Mouse (Mus musculus) MN1 (cell line): ENCODE results near the gene Ugt1a5.

Experiments
- DNase-seq: peaks from one replicate; pipeline ENCODE4 v3.0.0-alpha.2; 2016; ENCODE audit warnings: low spot score

The Ugt1a5 gene

DNA sequence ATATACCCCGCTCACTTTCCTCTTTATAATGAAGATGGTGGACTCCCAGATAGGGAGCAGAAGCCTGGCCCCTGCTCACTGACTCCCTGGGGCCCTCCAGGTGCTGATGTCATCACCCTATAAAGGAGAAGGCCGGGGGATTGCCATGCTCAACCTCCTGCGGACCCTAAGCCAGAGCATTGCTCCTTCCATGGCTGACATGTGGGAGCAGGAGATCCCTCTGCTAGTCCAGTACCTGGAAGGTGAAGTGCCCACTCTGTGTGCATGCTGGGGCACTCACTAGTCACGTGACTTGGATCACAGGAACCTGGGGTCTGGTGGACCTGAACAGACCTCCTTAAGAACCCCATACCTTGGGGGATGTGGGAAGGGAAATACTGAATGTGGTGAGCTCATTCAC, 74.8 kb downstream of the Ugt1a5 start:
- no peak for DNase-seq

DNA sequence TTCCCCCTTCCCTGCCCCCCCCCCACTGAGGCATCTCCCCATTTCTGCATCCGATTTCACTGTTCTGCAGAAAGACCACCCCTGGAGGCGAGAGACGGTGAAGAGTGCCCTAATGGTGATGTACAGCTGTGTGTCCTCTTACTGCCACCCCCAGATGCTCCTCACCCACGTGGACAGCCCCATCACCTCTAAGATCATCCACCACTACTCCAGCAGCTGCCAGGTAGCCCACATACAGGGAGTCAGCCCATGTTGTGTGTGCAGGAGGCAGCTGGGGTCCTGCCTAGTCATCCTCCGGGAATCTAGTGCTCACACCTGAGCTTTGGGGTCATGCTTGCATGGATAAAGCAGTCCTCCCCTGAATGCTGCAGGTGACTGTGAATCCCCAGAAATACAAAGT, 78.0 kb downstream of the Ugt1a5 start:
- DNase-seq, result no peak

DNA sequence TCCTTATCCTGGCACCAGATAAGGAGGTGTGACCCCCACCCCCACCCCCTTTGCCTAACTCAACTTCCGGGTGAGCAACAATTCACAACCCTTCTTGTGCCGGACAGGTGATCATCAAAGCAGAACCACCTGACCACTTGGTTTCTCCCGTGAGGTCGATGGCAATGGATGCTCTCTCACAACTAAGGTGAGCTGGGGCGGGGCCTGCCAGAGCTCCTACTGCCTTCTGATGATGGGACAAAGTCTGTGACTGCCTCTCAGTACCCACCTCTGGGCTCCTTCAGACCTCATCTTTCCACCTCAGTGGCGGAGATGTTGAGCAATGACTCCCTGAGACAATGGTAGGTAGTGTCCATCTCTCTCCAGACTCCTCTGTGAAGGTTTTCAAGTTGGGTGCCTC, 80.1 kb downstream of the Ugt1a5 start:
- DNase-seq, result no peak

DNA sequence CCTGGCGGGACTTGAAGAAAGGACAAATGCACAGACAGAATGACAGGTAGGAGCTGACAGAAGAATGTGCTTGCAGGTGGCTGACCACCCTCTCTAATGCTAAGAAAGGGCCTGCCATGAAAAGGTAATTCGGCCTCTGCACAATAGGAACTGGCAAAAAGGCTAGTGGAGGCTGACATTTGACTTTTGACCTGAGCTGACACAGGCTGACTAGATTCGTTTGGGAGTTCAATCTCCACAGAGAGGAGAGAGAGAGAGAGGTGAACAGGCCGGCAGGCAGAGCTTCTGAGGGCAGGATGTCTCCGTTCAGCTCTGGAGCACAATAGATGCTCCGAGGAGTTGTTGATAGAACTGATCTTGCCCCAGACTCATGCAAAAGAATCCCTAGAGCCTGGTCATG, 80.6 kb downstream of the Ugt1a5 start:
- DNase-seq, result no peak

DNA sequence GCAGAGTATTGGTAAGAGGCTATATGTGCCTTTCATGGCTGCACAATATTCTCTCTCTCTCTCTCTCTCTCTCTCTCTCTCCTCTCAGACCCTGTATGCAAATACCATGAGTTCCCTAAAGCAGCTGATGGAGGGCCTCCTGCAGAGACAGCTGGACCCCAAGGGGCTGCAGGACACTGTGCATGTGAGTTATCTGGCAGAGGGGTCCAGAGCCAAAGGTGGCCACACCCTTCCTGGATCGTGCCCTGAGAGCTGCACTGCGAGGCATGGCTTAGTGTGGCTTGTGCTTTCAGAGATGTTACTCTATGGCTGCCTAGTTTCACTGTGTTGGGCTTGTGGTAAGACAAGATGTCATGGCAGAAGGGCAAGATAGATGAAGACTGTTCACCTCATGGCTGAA, 81.8 kb downstream of the Ugt1a5 start:
- no peak for DNase-seq

DNA sequence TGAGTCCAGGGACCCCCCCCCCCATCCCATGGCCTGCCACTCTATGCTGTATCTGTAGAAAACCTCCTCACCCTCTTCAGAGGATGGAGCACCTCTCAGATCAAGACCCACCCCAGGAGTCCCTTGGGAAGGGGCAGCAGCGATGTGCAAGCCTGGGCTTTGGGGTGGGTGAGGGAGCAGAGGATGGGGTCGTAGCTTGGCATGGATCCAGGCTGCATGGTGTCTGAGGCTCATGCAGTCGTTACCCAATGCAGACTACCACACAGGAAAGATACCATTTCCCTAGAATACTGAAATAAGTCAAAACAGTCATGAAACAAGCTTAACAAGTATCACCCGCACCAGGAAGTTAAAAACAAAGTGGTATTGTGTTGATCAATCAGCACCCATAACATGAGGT, 82.8 kb downstream of the Ugt1a5 start:
- DNase-seq, result no peak

DNA sequence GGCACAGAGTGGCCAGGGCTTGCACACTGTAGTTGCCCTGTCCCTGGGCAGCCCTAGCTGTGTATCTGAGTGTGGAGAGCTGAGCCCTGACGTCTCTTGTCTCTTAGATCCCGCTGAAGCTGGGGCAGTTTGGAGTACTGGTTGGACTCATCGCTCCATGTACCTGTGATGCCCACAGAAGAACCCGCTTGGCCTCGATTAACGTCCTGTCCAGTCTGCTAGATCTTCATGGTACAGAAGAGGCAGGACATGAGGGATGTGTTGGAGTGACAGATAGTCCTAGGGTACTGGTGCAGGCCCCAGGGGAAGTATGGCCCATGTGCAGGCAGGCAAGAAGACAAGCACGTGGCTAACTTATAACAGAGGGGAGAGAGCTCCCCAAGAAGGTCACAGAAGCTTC, 83.8 kb downstream of the Ugt1a5 start:
- DNase-seq, result no peak

DNA sequence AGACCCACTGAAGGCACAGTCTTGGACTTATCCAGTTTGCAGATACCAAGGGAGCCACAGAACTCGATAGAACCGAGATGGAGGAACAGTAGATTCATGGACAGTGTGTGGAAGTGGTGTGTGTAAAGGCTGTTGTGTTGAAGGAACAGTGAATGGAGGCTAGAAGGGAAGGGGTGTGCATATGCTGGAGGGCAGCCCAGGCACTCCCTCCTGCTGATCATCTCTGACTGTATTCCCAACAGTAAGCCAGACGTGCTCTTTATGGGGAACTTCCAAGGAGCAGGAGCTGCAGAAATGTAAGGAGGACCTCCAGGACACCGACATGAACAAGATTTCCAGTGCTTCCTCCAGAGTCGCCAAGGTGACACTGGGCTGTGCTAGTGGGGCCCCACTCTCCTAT, 84.2 kb downstream of the Ugt1a5 start:
- DNase-seq, result no peak

DNA sequence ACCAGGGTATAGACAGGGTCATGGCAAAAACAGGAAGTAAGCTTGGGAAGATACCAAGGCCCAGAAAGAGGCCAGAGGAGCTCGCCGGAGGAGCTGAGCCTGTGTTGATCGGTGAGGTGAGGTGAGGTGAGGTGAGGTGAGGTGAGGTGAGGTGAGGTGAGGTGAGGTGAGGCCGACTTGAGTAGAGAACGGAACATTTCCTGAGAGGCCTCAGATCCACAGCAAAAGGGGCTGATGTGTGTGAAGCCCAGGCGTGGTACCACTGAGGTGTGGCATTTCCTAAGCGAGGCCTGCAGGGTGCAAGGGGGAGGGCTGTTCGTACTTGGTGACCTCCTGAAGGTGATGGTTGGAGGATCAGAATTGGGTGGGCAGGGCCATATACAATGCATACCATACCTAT, 87.3 kb downstream of the Ugt1a5 start:
- no peak for DNase-seq

DNA sequence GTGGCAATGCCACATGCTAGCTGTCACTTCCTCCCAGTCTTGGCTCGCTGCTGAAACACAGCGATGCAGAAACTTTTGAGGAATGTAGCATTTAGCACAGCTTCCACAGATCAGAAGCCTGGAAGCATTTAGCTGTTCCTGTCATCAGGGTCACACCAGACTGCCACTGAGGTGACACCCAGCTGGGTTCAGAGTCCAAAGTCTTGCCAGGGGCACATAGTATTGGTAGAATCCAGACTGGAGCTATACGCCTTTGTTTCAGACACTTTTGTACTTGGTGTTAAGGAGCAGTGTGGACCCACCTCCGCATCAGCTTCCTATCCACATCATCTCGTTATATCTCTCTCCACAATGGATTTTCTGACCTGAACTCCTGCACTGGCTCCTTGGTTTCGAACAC, 87.7 kb downstream of the Ugt1a5 start:
- DNase-seq, result no peak

DNA sequence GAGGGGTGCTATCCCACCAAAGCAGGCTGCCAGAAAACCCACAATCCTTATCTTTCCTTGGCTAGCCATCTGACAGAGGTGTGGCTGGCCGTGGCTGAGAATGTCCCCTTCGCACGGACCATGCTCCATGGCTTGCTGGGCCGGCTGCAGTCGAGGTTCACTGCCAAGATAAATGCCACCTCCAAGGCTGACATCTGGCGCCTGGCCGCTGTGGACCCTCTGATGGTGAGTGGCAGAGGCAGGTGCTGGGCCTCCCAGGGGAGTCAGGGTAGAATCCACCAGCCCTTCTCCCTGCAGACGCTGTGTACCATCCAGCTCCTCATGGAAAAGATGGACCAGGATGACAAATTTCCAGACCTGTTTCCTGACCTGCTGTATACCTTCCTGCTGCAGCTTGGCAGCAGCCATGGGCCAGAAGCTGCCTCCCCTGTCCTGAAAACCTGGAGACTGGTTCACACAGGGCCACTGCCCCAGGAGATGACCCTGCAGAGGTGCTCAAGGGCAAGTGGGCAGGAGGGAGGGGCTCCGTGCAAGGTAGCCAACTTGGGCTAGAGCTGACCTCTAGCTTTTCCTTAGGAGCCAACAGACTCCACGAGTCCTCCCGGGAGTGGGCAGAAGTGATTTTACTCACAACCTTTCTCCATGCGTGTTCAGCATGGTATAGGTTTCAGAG, 89.1 kb downstream of the Ugt1a5 start:
- peak; percentile 63 for DNase-seq

DNA sequence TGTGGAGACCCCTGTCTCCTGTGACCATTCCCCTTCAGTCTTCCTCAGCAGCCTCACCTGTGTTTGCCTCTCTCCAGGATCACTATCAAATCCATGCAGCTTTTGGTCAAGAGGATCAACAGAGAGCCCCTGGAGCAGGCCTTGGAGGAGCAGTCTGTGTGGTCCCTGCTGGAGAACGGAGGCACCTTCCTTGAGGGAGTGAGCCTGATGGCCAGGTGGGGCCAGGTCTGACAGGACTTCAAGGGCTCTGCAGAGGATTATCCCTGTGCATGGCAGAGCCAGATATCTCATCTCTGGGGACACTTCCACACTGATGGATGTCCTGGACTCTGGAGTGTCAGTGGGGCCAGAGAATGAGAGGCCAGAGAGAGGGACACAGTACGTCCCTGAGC, 89.7 kb downstream of the Ugt1a5 start:
- DNase-seq, result no peak

DNA sequence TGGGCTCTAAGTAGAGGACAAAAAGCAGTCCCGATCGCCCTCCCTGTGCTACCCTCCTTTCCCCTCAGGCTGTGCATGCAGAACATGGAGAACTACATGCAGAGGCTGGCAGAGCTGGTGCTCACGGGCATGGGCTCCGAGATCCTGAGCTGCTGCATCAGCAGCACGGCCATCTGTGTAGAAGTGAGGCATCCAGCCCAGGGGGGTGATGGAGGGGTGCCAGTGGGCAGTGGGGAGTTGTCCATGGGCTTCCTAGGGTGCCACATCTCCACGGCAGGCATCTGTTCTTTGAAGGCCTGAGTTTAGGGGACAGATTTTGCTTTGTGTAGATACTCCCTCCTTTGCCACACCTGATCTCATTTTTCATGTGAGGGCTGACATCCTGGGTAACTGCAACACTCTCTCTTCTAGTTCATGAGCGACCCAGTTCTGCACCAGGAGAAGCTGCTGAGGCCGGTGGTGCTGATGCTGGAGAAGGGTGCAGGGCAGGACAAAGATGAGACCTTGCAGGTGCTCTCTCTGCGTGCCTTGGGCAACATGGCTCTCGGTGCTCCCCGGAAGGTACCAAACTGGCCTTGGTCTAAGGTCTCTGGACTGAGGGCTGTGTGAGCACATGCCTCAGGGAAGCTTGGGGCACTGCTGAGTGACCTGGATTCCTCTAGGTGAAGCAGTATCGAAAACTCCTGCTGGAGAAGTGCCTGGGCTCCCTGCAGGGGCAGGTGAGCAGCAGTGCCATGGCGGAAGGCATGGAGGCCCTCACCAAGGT, 90.4 kb downstream of the Ugt1a5 start:
- DNase-seq, result no peak

DNA sequence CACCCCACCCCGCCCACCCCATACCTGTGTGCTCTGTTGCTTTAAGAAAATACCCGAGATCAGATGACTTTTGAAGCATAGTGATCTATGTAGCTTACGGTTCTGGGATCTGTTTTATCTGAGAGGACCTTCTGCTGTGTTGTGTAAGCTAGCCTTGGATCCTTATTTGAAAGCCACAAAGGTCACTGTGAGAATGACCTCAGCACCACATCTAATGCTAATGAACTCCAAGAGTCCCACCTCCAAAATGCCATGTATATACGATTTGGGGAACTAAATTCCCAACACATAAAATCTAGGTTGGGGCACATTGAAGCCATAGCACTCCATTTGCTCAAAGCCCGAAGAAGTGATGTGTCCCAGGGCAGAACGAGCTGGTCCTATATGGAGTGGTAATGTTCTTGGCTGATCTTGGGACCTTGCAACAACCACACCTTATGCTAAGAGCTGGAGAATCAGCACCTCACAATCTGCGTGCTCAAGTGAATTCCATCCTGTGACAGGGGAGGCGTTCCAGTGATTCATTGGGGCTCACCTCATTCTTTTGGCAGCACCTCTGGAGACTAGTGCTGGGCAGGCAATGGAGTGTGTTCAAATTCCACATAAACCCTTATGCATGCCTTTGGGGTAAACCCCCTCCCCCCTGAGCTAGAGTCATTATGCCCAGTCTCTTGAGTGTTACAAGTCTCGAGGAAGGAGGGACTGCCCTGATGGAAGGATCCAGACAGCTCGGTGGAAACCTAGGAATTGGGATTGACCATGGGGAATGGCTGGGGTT, 91.3 kb downstream of the Ugt1a5 start:
- DNase-seq, result no peak

DNA sequence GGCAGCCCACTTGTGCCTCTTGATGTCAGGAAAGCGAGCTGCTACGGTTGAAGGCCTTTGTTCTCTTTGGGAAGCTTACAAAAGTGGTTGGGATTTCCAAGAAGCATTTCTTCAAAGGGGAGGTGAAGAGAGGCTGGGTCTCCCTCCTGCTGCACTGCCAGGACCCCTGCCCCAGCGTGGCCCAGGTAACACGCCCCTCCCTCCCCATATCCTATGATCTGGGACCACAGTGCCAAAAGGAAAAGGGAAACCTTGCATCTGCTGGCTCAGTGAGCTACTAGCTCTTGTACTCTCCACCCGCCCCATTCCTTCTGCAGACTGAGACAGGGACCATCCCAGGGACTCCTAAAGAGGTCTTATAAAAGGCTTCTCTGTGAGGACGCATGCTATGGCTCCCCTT, 91.9 kb downstream of the Ugt1a5 start:
- DNase-seq, result no peak

DNA sequence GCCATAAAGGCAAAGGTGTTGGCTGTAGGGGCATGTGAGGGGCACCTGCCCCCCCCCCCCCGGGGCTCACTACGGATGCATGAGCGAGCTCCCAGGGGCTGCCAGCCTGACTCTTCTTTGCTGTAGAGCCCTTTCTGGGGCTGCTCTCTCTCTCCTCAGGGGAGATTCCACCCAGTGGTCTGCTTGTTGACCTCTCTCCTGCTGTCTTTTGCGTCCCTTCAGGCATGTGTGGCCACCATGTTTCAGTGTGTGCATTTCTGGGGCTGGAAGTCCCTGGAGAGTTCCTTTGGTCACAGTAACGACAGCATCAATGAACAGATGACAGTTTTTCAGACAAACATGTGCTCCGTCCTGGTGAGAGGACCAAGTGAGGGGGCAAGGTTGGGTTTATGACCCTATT, 92.5 kb downstream of the Ugt1a5 start:
- no peak for DNase-seq

DNA sequence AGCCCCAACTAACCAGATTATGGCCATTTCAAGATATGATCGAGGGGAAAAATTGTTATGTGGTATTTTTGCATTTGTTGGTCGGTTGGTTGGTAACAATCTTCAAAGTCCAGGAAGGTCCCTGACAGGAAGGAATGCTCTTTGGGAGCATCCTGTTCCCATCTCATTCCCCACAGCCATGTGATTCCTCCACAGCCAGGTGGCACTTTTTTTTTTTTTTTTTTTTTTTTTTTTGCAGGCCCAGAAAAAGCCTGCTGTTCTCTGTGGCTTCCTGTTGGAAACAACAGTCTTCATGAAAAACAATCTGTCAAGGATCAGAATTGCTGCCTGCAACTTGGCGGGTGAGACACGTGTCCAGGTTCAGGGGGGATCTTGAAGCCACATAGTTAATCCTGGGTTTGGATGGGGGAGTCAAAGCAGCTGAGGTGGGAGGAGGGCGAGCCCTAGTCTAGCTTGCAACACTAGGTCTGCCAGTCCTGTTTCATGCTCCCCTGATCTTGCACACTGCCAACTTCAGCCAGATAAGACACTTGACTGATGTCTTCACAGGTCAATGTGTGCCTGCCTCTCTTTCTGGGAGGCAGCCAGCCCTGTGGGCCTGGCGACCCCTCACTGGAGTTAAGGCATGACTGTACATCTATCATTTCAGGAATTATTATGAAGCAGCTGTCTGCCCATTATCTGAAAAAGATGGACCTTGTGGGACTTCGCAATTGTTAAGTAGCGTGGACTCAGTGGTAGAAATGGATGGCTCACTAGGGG, 93.2 kb downstream of the Ugt1a5 start:
- no peak for DNase-seq

DNA sequence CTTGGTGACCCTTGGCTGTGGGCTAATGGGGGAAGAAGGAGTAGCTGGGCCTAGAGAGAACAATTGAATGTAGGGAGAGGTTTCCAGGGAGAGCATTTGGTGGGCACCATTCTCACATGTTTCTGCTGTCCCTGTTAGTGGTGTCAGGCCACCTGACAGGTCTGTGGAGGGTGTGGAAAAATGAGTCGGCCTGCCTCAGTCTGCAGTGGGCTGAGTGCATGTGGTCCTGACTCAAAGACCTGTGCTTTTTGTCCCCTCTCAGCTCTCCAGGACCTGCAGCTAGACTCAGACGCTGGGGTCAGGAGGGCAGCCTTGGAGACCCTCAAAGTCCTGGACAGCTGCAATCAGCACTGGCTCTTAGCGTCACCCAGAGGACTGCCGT, 93.8 kb downstream of the Ugt1a5 start:
- DNase-seq, result no peak

DNA sequence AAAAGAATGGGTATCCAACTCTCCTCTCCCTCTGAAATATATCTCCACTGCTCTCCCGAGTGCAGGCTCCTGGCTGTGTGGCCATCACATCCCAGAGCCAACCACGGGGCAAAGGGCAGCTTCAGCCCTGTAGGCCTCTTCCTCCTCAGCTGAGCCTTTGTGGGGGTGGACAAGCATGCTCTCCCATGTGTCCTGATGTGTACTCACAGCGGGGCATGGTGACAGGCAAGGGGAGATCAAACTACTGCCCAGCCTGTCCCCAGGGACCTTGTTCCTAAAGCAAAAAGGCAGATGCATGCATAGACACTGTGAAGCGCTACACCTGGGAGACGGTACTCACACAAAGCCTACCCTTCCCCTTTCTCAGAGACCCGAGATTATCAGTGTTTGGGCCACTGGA, 94.3 kb downstream of the Ugt1a5 start:
- DNase-seq, result peak; percentile 77

DNA sequence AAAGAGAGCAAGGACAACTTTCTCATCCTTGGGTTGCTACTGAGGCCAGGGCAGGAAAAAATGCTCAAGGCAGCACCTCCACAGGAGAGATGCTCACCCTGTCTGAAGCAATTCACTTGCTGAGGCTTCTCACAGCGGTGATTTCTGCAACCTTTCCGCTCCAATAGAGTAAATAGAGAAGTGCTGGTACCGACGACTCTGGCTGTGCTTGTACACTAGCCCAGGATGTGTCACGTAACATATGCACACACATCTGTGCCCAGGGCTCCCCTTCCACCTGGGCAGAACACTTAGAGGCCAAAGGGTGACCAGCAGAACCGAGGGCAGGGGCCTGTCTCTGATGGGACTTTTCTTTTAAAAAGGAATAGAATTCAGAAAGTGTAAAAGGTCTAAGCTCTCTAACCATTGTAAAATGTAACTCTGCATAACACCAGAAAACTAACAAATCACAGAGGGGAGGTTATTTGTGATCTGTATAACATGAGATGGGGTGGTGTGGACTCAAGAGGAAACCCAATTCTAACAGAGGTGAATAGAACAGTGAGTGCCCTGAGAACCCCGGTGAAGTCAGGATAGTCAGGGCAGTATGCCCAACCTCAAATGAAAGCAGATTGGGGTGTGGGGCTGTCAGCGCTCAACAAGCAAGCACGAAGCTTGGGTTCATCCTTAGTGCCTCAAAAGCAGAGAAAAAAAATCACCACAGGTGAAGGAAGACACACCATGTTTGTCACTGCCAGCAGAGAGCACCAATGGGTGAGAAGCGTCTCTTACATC, 95.0 kb downstream of the Ugt1a5 start:
- DNase-seq, result no peak

DNA sequence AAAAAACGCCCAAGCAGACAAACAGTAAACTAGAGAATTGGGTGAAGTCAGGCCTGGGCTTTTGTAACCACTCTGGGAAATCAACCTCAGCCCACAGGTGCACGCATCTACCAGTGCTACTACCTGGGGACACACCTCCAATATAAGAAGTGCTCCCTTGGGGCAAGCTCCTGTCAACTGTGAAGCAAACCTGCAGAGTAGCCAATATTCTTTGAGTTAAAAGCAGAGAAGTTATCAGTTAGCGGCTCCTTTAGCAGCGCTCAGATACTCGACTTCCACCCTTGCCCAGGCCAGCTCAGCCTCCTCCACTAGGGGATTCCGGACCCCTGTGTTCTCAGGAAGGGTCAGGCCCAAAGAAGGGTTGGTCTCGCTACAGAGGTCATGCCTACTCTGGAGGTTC, 95.9 kb downstream of the Ugt1a5 start:
- DNase-seq, result no peak

DNA sequence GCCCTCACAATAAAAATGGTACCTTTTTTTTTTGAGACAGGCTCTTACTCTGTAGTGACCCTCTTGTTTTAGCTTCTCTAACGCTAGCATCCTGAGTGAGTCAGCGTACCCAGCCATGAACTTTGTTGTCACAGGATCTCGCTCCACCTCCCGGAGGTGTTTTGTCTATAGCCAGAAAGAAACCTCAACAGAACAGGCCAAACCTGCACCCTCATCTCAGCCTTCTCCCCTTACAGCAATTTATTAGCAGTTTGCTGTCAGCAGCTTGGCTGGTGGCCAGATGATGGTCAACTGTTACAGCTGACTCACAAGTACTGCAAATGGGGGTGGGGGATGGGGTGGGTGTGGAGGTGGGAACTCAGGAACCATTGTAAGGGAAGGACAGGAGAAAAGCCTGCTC, 96.4 kb downstream of the Ugt1a5 start:
- DNase-seq, result peak; percentile 96
